Mouse (Mus musculus): ENCODE data around the gene Rrp8. TPM values are rescaled to one million over a fixed set of nuclear protein-coding genes. Genes with fewer than 3 reads are reported as not detected.
"Not testable (repeated sequence)": the region's sequence is repeated elsewhere in the genome, so short reads cannot be mapped to it uniquely, and the experiment has no call there.

Rrp8 gene
- polyA plus RNA-seq, 1 experiment from 2014 or later, result 32.6 TPM

DNA sequence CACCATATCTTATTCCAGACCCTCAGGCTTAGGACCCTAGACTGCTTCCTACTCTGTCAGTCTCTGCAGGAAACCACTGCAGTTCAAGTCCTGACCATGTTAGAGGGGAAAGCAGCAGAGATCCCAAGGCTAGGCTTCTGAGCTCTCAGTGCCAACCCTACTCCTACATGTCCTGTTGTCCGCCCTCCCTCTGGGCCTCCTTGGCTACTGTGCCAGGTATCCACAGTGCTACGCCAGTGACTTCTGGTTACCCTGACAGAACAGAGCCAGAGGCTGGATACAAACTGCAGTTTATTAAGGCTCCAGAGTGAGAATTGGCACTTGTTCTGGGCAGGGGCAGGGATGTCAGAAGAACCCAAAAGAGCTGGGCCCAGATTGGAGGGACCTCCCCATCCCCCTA is 15.5 kb upstream of the Rrp8 start:
- peak; percentile 3; the same call in 1 of the 2 replicates for ATAC-seq
- H3K4me1 ChIP-seq (ENCODE audit: control insufficient read depth, insufficient read depth, low read length), result peaks cover 12% of the 10 kb centered on the region
- H3K4me3 ChIP-seq (ENCODE audit: low read length), result no peak overlapping the region
- H3K9ac ChIP-seq (ENCODE audit: low read depth, low read length), result no peak overlapping the region
- no peaks in the 10 kb centered on the region for H3K9me3 ChIP-seq (ENCODE audit: control insufficient read depth, low read length)
- no peak overlapping the region for H3K4me2 ChIP-seq (ENCODE audit: low read depth, low read length)
- no peaks in the 10 kb centered on the region for H3K27me3 ChIP-seq (replicated peaks; ENCODE audit: control insufficient read depth, insufficient read depth, low read length)
- peaks cover 6% of the 10 kb centered on the region for H3K36me3 ChIP-seq (ENCODE audit: control insufficient read depth, insufficient read depth, low read length)
- 94% methylated on average over 2 of the region's 2 CpGs for WGBS
- no peak overlapping the region for H3K27ac ChIP-seq (ENCODE audit: low read length)

DNA sequence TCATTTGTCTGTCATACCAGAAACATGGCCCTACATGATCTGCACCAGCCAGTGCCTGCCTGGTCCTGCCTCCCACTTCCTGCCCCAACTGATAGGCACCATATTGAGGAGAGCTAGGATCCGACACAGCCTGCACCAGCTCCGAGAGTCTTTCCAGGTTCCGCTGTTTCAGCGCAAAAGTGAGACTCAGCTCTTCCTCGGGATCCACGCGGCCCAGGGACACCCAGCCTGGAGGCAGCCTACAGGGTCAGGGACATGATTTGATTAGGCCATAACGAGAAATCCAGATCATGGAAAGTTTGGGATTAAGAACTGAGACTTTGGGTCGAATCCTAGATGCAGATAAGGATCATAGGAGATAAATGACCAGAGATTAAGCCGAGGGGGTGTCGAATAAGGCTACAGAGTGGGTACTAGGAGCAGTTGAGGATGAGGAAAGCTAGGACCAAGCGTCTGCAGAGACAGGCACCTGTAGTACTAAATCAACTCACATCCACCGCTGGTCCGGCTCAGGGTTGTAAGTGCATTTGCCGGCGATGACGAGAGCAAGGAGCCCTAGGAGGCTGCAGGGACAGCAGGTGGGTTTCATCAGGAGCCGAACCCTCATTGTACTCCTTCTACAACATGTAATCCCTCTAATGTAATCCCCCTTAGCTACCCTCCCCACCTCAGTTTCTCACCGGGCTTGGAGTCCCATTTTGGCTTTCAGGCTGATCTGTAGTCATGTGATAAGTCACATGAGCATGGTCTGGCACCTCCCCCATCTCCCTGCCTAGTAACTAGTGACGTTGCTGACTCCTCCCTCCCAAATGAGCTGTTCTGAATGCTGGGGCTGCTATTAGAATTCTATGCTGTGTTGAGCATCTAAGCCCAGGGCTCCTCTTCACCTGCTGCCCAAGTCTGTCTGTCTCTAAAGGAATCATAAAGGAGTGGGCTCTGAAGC is 14.6 kb upstream of the Rrp8 start, which contains the start of gene Tpp1:
TSS of gene Tpp1 (minus strand) at position 745 of the 943 bp plus-strand sequence.
- H3K9me3 ChIP-seq (ENCODE audit: control insufficient read depth, low read length), result no peaks in the 10 kb centered on the region
- H3K4me1 ChIP-seq (ENCODE audit: control insufficient read depth, insufficient read depth, low read length), result peaks cover 12% of the 10 kb centered on the region
- peaks cover 8% of the 10 kb centered on the region for H3K36me3 ChIP-seq (ENCODE audit: control insufficient read depth, insufficient read depth, low read length)
- H3K27me3 ChIP-seq (replicated peaks; ENCODE audit: control insufficient read depth, insufficient read depth, low read length), result no peaks in the 10 kb centered on the region
- 15% methylated on average over 20 of the region's 20 CpGs for WGBS
- ATAC-seq, result peak; percentile 92
- peak within 1 kb of the TSS; percentile 30; the same call in 1 of the 2 replicates for H3K27ac ChIP-seq (ENCODE audit: low read length)
- peak within 1 kb of the TSS; percentile 68 for H3K4me3 ChIP-seq (ENCODE audit: low read length)
- peak within 1 kb of the TSS; percentile 76 for H3K4me2 ChIP-seq (ENCODE audit: low read depth, low read length)
- peak within 1 kb of the TSS; percentile 80 for H3K9ac ChIP-seq (ENCODE audit: low read depth, low read length)

DNA sequence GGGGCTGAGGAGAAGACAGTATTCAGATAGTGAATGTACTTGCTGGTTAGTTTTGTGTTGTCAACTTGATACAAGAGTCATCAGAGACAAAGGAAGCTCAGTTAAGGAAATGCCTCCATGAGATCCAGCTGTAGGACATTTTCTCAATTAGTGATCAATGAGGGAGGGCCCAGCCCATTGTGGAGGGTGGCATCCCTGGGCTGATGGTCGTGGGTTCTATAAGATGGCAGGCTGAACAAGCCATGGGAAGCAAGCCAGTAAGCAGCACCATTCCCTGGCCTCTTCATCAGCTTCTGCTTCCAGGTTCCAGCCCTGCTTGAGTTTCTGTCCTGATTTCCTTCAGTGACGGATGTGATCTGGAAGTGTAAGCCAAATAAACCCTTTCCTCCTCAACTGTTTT is 10.6 kb upstream of the Rrp8 start:
- no peak overlapping the region for H3K27ac ChIP-seq (ENCODE audit: low read length)
- no peak for ATAC-seq
- WGBS, result 67% methylated on average over 2 of the region's 2 CpGs
- no peaks in the 10 kb centered on the region for H3K9me3 ChIP-seq (ENCODE audit: control insufficient read depth, low read length)
- no peak overlapping the region for H3K9ac ChIP-seq (ENCODE audit: low read depth, low read length)
- H3K4me2 ChIP-seq (ENCODE audit: low read depth, low read length), result no peak overlapping the region
- no peak overlapping the region for H3K4me3 ChIP-seq (ENCODE audit: low read length)
- peaks cover 15% of the 10 kb centered on the region for H3K4me1 ChIP-seq (ENCODE audit: control insufficient read depth, insufficient read depth, low read length)
- peaks cover 5% of the 10 kb centered on the region; the same call in 1 of the 2 replicates for H3K36me3 ChIP-seq (ENCODE audit: control insufficient read depth, insufficient read depth, low read length)
- no peaks in the 10 kb centered on the region for H3K27me3 ChIP-seq (replicated peaks; ENCODE audit: control insufficient read depth, insufficient read depth, low read length)

GRCm38 (mm10) chr7:105743926-105744590 is 6.9 kb upstream of the Rrp8 start, which contains the start of gene Taf10:
Taf10 (minus strand) TSS chr7:105744361.
- Histone ChIP-seq H3K36me3 (ENCODE audit: control insufficient read depth, insufficient read depth, low read length) (peaks cover 19% of the 10 kb centered on the region), H3K4me1 (ENCODE audit: control insufficient read depth, insufficient read depth, low read length) (peaks cover 8% of the 10 kb centered on the region), H3K4me2 (ENCODE audit: low read depth, low read length) (peak within 1 kb of the TSS; percentile 72), H3K9me3 (ENCODE audit: control insufficient read depth, low read length) (no peaks in the 10 kb centered on the region), H3K27ac (ENCODE audit: low read length) (peak within 1 kb of the TSS; percentile 73), H3K27me3 (replicated peaks; ENCODE audit: control insufficient read depth, insufficient read depth, low read length) (no peaks in the 10 kb centered on the region), H3K4me3 (ENCODE audit: low read length) (peak within 1 kb of the TSS; percentile 84), H3K9ac (ENCODE audit: low read depth, low read length) (peak within 1 kb of the TSS; percentile 84)
- peak; percentile 99 for ATAC-seq
- under 1% methylated on average over 65 of the region's 67 CpGs for WGBS

- 31% methylated on average over 20 of the region's 20 CpGs for WGBS
- Histone ChIP-seq H3K27ac (ENCODE audit: low read length) (peak overlapping the region; percentile 73), H3K4me3 (ENCODE audit: low read length) (peak overlapping the region; percentile 84), H3K36me3 (ENCODE audit: control insufficient read depth, insufficient read depth, low read length) (peaks cover 18% of the 10 kb centered on the region), H3K9ac (ENCODE audit: low read depth, low read length) (peak overlapping the region; percentile 84), H3K4me2 (ENCODE audit: low read depth, low read length) (peak overlapping the region; percentile 72)
- H3K4me1 ChIP-seq (ENCODE audit: control insufficient read depth, insufficient read depth, low read length); ATAC-seq; H3K9me3 ChIP-seq (ENCODE audit: control insufficient read depth, low read length); H3K27me3 ChIP-seq (replicated peaks; ENCODE audit: control insufficient read depth, insufficient read depth, low read length): not testable (repeated sequence)
Observed at GRCm38 (mm10) chr7:105743246-105743925, 6.2 kb upstream of the Rrp8 start.

DNA sequence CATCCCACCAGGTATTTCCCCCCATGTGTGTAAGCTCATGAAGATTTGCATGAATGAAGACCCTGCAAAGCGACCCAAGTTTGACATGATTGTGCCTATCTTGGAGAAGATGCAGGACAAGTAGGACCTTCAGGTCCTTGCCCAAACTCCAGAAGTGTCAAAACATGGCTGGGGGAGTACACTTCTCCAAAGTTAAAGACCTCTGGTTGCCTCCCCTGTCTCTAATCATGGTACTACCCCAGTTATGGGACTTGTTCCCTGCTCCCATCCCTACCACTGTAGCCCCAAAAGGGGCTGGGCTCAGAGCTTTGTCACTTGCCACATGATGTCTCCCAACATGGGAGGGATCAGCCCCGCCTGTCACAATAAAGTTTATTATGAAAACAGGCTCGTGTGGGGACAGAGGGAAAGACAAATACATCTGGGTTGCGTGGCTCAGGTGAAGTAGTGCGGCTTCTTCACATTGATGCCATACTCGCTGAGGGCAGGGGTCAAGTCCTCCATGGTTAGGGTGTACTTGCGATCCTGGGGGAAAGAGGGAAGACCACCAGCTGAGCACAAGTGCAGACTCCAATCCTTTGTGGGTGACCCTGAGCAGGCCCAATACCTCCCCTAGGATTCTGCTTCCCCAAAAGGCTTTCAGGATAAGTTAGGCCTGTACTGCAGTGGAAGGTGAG is 5.5 kb upstream of the Rrp8 start:
- ATAC-seq; H3K9me3 ChIP-seq (ENCODE audit: control insufficient read depth, low read length); H3K27ac ChIP-seq (ENCODE audit: low read length); H3K27me3 ChIP-seq (replicated peaks; ENCODE audit: control insufficient read depth, insufficient read depth, low read length); H3K9ac ChIP-seq (ENCODE audit: low read depth, low read length): not testable (repeated sequence)
- WGBS, result 79% methylated on average over 7 of the region's 7 CpGs
- H3K36me3 ChIP-seq (ENCODE audit: control insufficient read depth, insufficient read depth, low read length), result peaks cover 16% of the 10 kb centered on the region
- H3K4me3 ChIP-seq (ENCODE audit: low read length), result 0 out of 2 replicates have a peak overlapping the region, but pooled peaks have one; percentile 84
- peak overlapping the region; percentile 72; the same call in 1 of the 2 replicates for H3K4me2 ChIP-seq (ENCODE audit: low read depth, low read length)
- H3K4me1 ChIP-seq (ENCODE audit: control insufficient read depth, insufficient read depth, low read length), result peaks cover 12% of the 10 kb centered on the region

DNA sequence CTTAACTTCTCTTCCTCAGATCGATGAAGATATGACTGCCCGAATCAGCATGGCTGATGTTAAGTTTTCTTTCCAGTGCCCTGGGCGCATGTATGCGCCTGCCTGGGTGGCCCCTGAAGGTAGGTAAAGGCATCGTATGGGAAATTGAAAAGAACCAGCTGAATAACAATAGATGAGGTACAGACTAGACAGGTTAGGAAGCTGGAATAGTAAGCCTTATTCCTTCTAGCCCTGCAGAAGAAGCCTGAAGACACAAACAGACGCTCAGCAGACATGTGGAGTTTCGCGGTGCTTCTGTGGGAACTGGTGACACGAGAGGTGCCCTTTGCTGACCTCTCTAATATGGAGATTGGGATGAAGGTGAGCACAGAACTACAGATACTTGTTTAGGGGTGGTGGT is 4.8 kb upstream of the Rrp8 start:
- no peak overlapping the region for H3K9ac ChIP-seq (ENCODE audit: low read depth, low read length)
- peaks cover 15% of the 10 kb centered on the region for H3K4me1 ChIP-seq (ENCODE audit: control insufficient read depth, insufficient read depth, low read length)
- H3K27me3 ChIP-seq (replicated peaks; ENCODE audit: control insufficient read depth, insufficient read depth, low read length), result no peaks in the 10 kb centered on the region
- no peak overlapping the region for H3K4me2 ChIP-seq (ENCODE audit: low read depth, low read length)
- H3K27ac ChIP-seq (ENCODE audit: low read length), result no peak overlapping the region
- WGBS, result 89% methylated on average over 9 of the region's 9 CpGs
- no peak overlapping the region for H3K4me3 ChIP-seq (ENCODE audit: low read length)
- ATAC-seq, result no peak
- H3K9me3 ChIP-seq (ENCODE audit: control insufficient read depth, low read length), result no peaks in the 10 kb centered on the region
- H3K36me3 ChIP-seq (ENCODE audit: control insufficient read depth, insufficient read depth, low read length), result peaks cover 14% of the 10 kb centered on the region

GRCm38 (mm10) chr7:105740851-105741250 is 3.7 kb upstream of the Rrp8 start:
- H3K4me2 ChIP-seq (ENCODE audit: low read depth, low read length), result no peak overlapping the region
- 79% methylated on average over 6 of the region's 6 CpGs for WGBS
- H3K9ac ChIP-seq (ENCODE audit: low read depth, low read length), result no peak overlapping the region
- peaks cover 14% of the 10 kb centered on the region for H3K36me3 ChIP-seq (ENCODE audit: control insufficient read depth, insufficient read depth, low read length)
- H3K9me3 ChIP-seq (ENCODE audit: control insufficient read depth, low read length), result no peaks in the 10 kb centered on the region
- H3K4me3 ChIP-seq (ENCODE audit: low read length), result no peak overlapping the region
- no peak for ATAC-seq
- peaks cover 15% of the 10 kb centered on the region for H3K4me1 ChIP-seq (ENCODE audit: control insufficient read depth, insufficient read depth, low read length)
- no peak overlapping the region for H3K27ac ChIP-seq (ENCODE audit: low read length)
- H3K27me3 ChIP-seq (replicated peaks; ENCODE audit: control insufficient read depth, insufficient read depth, low read length), result no peaks in the 10 kb centered on the region
